Comparison of ENCODE assay signal across 24 mouse cellular contexts in the genomic region with DNA sequence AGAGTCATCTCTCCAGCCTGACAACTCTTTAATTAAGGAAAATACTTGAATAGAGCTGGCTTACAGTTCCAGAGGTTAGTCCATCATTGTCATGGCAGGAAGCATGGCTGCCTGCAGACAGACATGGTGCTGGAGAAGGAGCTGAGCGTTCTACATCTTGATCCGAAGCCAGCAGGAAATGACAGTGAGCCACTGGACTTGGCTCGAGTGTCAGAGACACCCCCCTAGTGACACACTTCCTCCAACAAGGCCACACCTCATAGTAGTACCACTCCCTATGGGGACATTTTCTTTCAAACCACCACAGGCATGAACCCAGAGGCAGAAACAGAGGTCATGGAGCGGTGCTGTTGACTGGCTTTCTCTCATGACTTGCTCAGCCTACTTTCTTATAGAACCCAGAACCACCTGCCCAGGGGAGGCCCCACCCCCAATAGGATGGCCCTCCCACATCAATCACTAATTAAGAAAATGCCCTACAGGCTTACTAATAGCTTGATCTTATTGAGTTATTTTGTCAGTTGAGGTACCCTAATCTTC. TPM values are rescaled to one million over a fixed set of nuclear protein-coding genes. Genes with fewer than 3 reads are reported as not detected.
"Had no signal": no experiment of that assay in that cellular context is flagged by ENCODE, and none has a peak within 500 bp of the region (broad histone marks: within the 10 kb centered on the region; RNA-seq: fewer than 3 reads in every experiment).

No protein-coding gene starts in this region.

- ATAC-seq: liver, postnatal 0 days; midbrain, embryonic 15.5 days had no signal

- H3K27me3 ChIP-seq: midbrain, embryonic 15.5 days had no signal

- DNase-seq: kidney, adult 18-20 months; kidney, adult 9 months; kidney, postnatal 14 days; kidney, postnatal 4 days; left cerebral cortex, postnatal 4 days; liver, postnatal 0 days; lung, postnatal 14 days; lung, postnatal 4 days; retina, postnatal 1 day; right cerebral cortex, postnatal 25 days; spleen, adult 18-20 months; thymus, adult 2 months; thymus, postnatal 14 days; thymus, postnatal 4 days had no signal

- H3K36me3 ChIP-seq: limb, embryonic 12.5 days; limb, embryonic 15.5 days; lung, embryonic 15.5 days; midbrain, embryonic 12.5 days; midbrain, embryonic 15.5 days; neural tube, embryonic 13.5 days; stomach, embryonic 15.5 days had no signal

- H3K9ac ChIP-seq: limb, embryonic 12.5 days; limb, embryonic 15.5 days; liver, embryonic 14.5 days; liver, postnatal 0 days; lung, embryonic 15.5 days; midbrain, embryonic 12.5 days; midbrain, embryonic 15.5 days; neural tube, embryonic 13.5 days; stomach, embryonic 15.5 days had no signal

- H3K27ac ChIP-seq: limb, embryonic 12.5 days; limb, embryonic 15.5 days; liver, embryonic 14.5 days; midbrain, embryonic 12.5 days; midbrain, embryonic 15.5 days; neural tube, embryonic 13.5 days; stomach, embryonic 15.5 days had no signal

- H3K9me3 ChIP-seq: limb, embryonic 12.5 days; limb, embryonic 15.5 days; lung, embryonic 15.5 days; midbrain, embryonic 12.5 days; midbrain, embryonic 15.5 days; neural tube, embryonic 13.5 days; stomach, embryonic 15.5 days had no signal

- H3K4me3 ChIP-seq: limb, embryonic 12.5 days; limb, embryonic 15.5 days; lung, embryonic 15.5 days; midbrain, embryonic 12.5 days; midbrain, embryonic 15.5 days; myocyte; neural tube, embryonic 13.5 days; stomach, embryonic 15.5 days had no signal

- H3K4me2 ChIP-seq: limb, embryonic 12.5 days; limb, embryonic 15.5 days; liver, embryonic 11.5 days; lung, embryonic 15.5 days; midbrain, embryonic 12.5 days; midbrain, embryonic 15.5 days; neural tube, embryonic 13.5 days; stomach, embryonic 15.5 days had no signal

RNA-seq across cellular contexts. Expression of gene Napsa, which starts 12.2 kb away (rescaled TPM):
- polyA plus RNA-seq: myocyte had no signal

RNA-seq across cellular contexts. Expression of gene Spib, which starts 52.5 kb away (rescaled TPM):
- polyA plus RNA-seq: midbrain, embryonic 12.5 days had no signal
